Mouse (Mus musculus) left cerebral cortex, postnatal 4 days (tissue): Measurements from ENCODE around the gene Galnt16. TPM values are rescaled to one million over a fixed set of nuclear protein-coding genes. Genes with fewer than 3 reads are reported as not detected.
A peak's percentile ranks its signal among the peaks of the same experiment; 100 is the strongest.

Experiments used
- DNase-seq: peaks from one replicate; pipeline ENCODE4 v3.0.0-alpha.2; 2022
- intact Hi-C: fragments of 180-260 bp; cut with DNase I; formaldehyde crosslinking; loops from one replicate; pipeline ENCODE4 v1.15.1; 2025
- total RNA-seq, 2 experiments: library from RNA; stranded (reverse); gene quantifications; 2 replicates each; pipeline ENCODE4 v1.2.3; 2021

Galnt16 gene
- total RNA-seq, 2 experiments from 2014 or later, result 32.8 to 40.6 TPM

DNA sequence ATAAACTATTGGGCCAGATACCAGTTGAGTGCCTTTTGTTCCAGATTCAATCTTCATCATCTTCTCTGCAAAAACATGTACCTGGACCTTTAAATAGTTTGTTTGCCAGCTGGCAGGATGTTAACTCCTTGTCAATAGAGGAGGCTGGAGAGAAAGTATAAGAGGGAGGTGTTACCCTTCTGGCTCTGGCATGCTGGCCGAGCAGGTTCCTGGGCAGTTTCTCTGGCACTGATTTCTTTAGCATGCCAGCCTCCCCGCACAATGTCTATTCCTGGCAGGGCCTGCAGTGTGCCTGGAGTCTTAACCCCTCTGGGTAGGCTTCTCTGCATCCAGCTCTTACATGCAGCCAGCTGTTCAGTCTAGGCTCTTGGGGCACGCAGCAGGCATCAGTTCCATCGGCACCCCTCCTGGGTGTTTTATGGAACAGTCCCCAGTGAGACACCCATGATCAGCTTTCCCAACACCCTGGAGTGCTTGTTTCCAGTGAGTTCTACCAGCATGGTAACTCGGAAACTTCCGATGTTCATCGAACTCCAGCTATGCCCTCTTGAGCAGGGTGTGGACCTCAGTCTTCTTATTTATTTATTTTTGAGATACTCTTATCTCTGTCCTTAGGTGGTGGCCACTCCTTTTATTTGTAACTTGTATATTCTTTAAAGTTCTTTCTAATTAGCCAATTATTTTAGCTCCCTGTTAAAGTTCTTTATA is 136.0 kb downstream of the Galnt16 start:
- DNase-seq, result peak; percentile 14
- intact Hi-C loops, result no loop called here

DNA sequence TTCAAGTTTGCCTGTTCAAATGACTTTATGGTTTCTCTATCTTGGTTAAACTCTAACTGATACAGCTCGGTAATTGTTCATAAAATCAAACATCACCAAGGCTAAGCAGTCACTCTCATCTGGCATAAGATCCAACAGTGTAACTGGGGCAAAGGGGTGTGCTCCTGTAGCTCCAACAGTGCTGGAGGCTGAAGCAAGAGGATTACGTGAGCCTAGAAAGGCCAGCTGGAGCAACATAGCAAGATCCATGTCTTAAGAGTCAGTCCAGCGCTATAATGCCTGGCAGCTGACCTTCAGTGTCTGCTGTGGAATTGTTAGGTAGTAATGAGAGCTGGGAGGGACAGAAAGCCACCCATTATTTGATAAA is 136.6 kb downstream of the Galnt16 start:
- no peak for DNase-seq
- intact Hi-C loops, result no loop called here

DNA sequence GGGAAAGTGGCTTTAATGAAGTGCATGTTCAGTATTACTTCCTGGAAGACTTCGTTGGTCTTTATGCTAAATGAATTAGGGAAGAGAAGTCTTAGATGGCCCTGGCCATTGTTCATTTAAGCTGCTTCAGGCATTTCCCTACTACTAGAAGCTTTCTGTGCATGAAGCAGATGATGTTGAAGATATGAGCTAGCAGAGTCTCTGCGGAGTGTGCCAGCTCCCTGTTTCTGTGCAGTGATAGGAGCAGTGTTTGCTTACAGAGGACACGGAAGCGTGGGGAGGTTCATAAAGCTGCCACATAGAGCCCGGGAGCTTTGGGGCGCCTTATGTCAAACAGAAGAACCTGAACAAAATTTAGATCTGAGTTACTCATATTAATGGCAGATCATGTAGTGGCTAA is 140.6 kb downstream of the Galnt16 start:
- intact Hi-C loops, result no loop called here
- DNase-seq, result no peak

DNA sequence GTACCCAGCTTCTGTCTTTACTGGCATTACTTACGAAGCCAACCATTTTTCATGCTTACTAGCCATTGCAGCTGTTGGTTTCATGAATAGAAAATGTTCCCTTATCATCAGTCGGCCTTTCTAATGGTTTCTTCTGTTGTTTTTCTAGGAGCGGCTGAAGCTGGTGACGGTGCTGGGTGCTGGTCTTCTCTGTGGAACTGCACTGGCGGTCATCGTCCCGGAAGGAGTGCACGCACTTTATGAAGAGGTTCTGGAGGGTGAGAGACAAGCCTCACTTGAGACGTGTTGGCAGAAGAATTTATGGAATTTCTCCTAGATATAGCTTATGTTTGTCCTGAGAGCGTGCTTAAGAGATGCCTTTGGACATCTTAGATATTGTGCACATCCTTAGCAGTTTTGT is 144.2 kb downstream of the Galnt16 start:
- intact Hi-C loops, result no loop called here
- no peak for DNase-seq

- no peak for DNase-seq
- intact Hi-C loops, result no loop called here
These were observed 145.9 kb downstream of the Galnt16 start for GRCm38 (mm10) chr12:80663935-80664334.

DNA sequence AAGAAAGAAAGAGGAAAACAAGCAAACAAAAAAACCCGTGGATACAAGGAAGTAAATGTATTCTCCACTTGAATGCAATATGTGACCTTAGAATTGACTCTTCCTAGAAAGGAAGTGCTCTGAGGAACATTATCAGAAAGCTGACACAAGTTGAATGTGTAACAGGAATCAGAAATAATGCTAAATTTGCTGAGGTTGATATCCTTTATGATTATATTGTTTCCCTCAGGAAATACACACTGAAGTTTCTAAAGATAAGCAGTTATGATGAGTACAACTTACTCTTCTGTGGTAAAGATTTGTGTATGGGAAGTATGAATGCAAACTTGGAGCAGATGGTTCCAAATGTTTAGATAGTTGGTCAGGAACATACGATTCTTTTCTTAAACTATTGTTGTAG is 150.3 kb downstream of the Galnt16 start:
- intact Hi-C loops, result no loop called here
- DNase-seq, result no peak

- intact Hi-C loops, result no loop called here
- peak; percentile 55 for DNase-seq
These were observed 155.1 kb downstream of the Galnt16 start for GRCm38 (mm10) chr12:80673170-80673569.

Other genes with a start within 250 kb of the Galnt16 start
- gene Dcaf5, start 81.7 kb upstream of the Galnt16 start, total RNA-seq, result 10 to 100 TPM; 58.4 to 64.0 TPM
- gene Exd2, start 55.2 kb upstream of the Galnt16 start, total RNA-seq, result 10 to 100 TPM; 55.2 to 58.7 TPM
- 10 to 100 TPM; 39.2 to 43.1 TPM for gene Slc39a9, start 125.6 kb downstream of the Galnt16 start, total RNA-seq
- gene Erh, start 126.1 kb downstream of the Galnt16 start, total RNA-seq, result 10 to 100 TPM; 87.2 to 99.7 TPM
- gene Plekhd1, start 174.3 kb downstream of the Galnt16 start, total RNA-seq, result 1 to 10 TPM; 1.4 to 1.6 TPM
- gene Ccdc177, start 242.4 kb downstream of the Galnt16 start, total RNA-seq, result 10 to 100 TPM; 17.1 to 19.5 TPM